Comparison of ENCODE assay signal across 30 mouse cellular contexts in genomic region chr7:18100785-18101184, GRCm38 (mm10). TPM values are rescaled to one million over a fixed set of nuclear protein-coding genes. Genes with fewer than 3 reads are reported as not detected.
DNase-seq lines count a peak whose midpoint lies in the region; TF ChIP-seq lines count a peak whose summit lies in the region.
"Had no signal": no experiment of that assay in that cellular context is flagged by ENCODE, and none has a peak within 500 bp of the region (broad histone marks: within the 10 kb centered on the region; RNA-seq: fewer than 3 reads in every experiment).

No protein-coding gene starts in this region.

- peak; percentile 36 for TF ChIP-seq RAD21 in CH12.LX (IDR thresholded peaks at IDR 0.05; ENCODE audit: low read depth, low read length)

- H3K79me2 ChIP-seq in CH12.LX (replicated peaks; ENCODE audit: control insufficient read depth, extremely low read depth, insufficient read depth, poor library complexity, severe bottlenecking): no peaks in the 10 kb centered on the region

- no peaks in the 10 kb centered on the region for H3K9me3 ChIP-seq in CH12.LX (replicated peaks; ENCODE audit: low read length)
- no peaks in the 10 kb centered on the region for H3K9me3 ChIP-seq in ES-E14 (ENCODE audit: control insufficient read depth, insufficient read depth, low read depth, low read length)
- H3K9me3 ChIP-seq: embryonic facial prominence, embryonic 15.5 days had no signal

- no peak for TF ChIP-seq POLR2A in CH12.LX (IDR thresholded peaks at IDR 0.05; ENCODE audit: low read depth, low read length)

- TF ChIP-seq CTCF in CH12.LX (conservative IDR thresholded peaks at IDR 0.05 in 1 of 2, IDR thresholded peaks at IDR 0.05 in 1 of 2; ENCODE audit: low read depth in 2 of 2, low read length in 2 of 2): peak; percentile 33 to 46; a peak in 3 of 4 replicates

- TF ChIP-seq EP300 in CH12.LX (IDR thresholded peaks at IDR 0.05; ENCODE audit: low read length): no peak

- dilution Hi-C loops in CH12.LX (cut with MboI; ENCODE audit: extremely low pct_ligation_motif_present, extremely low pct_unique_long_range_greater_than_20kb, low sequenced_read_pairs): no loop called here

- no peak overlapping the region for H3K4me3 ChIP-seq in CH12.LX (replicated peaks in 1 of 3; ENCODE audit: low read depth in 2 of 3, low read length in 2 of 3, poor library complexity in 1 of 3)
- no peak overlapping the region for H3K4me3 ChIP-seq in ES-E14 (ENCODE audit: insufficient read depth in 1 of 2, low read depth in 1 of 2, low read length in 2 of 2, poor library complexity in 1 of 2, severe bottlenecking in 1 of 2)
- H3K4me3 ChIP-seq: embryonic facial prominence, embryonic 15.5 days; erythroblast, embryonic 14.5 days; forebrain, embryonic 10.5 days; heart, embryonic 10.5 days; hindbrain, embryonic 12.5 days had no signal

- H3K27ac ChIP-seq in CH12.LX (ENCODE audit: insufficient read depth, low read depth) (no peak overlapping the region), ES-E14 (ENCODE audit: insufficient read depth, low read depth, low read length, poor library complexity, severe bottlenecking) (no peak overlapping the region)
- H3K27ac ChIP-seq: embryonic facial prominence, embryonic 15.5 days; forebrain, embryonic 10.5 days; heart, embryonic 10.5 days; hindbrain, embryonic 12.5 days; hindbrain, postnatal 0 days had no signal

- DNase-seq in 416B (ENCODE audit: low read depth) (peak; percentile 30), CH12.LX (ENCODE audit: extremely low read depth) (peak; percentile 45), ES-E14 (ENCODE audit: low read depth, low spot score) (peak; percentile 50), R1 (ENCODE audit: low read depth, low spot score) (peak; percentile 54)
- DNase-seq in embryo, embryonic 10.5 days (ENCODE audit: low spot score): no peak
- DNase-seq in c-Kit-positive CD71-positive TER-119-positive erythroid progenitor cells, embryonic 14.5 days (ENCODE audit: low spot score): no peak
- no peak for DNase-seq in urinary bladder, postnatal 4 days (ENCODE audit: low spot score in 2 of 2)
- no peak for DNase-seq in natural killer cell, adult 2 months (ENCODE audit: low spot score in 2 of 2)
- DNase-seq: adrenal gland, adult 2 months; adrenal gland, postnatal 25 days; B cell, adult 2 months; cerebellum, adult 2 months; cerebellum, postnatal 10 days; embryo, embryonic 11 days; gastrocnemius, postnatal 36 days; heart, adult 18-20 months; heart, postnatal 10 days; heart, postnatal 4 days; kidney, adult 11 months had no signal

- peaks cover 49% of the 10 kb centered on the region for H3K27me3 ChIP-seq in CH12.LX (replicated peaks)
- H3K27me3 ChIP-seq: embryonic facial prominence, embryonic 15.5 days; hindbrain, embryonic 12.5 days had no signal

- H3K4me2 ChIP-seq in CH12.LX (ENCODE audit: insufficient read depth, low read depth, poor library complexity, severe bottlenecking): no peak overlapping the region
- H3K4me2 ChIP-seq: embryonic facial prominence, embryonic 15.5 days; hindbrain, embryonic 12.5 days had no signal

- in situ Hi-C loops in CH12.LX (cut with MboI; ENCODE audit: low pct_ligation_motif_present, low pct_unique_long_range_greater_than_20kb, low sequenced_read_pairs): no loop called here
- in situ Hi-C loops in ES-E14 (cut with MboI; ENCODE audit: low sequenced_read_pairs in 2 of 2, unreplicated experiment in 2 of 2): no loop called here

- H3K9ac ChIP-seq in CH12.LX (ENCODE audit: insufficient read depth, low read depth): no peak overlapping the region
- H3K9ac ChIP-seq in ES-E14 (ENCODE audit: insufficient read depth, low read depth, low read length, poor library complexity, severe bottlenecking): no peak overlapping the region
- H3K9ac ChIP-seq: embryonic facial prominence, embryonic 15.5 days; hindbrain, embryonic 12.5 days had no signal

- H3K36me3 ChIP-seq in CH12.LX (replicated peaks in 1 of 2; ENCODE audit: control insufficient read depth in 1 of 2, insufficient read depth in 1 of 2, low read length in 1 of 2): no peaks in the 10 kb centered on the region
- no peaks in the 10 kb centered on the region for H3K36me3 ChIP-seq in ES-E14 (ENCODE audit: control insufficient read depth, insufficient read depth, low read length, poor library complexity, severe bottlenecking)
- H3K36me3 ChIP-seq: embryonic facial prominence, embryonic 15.5 days; forebrain, embryonic 10.5 days; heart, embryonic 10.5 days; hindbrain, embryonic 12.5 days had no signal

- H3K4me1 ChIP-seq in CH12.LX (ENCODE audit: control insufficient read depth in 1 of 2, insufficient read depth in 2 of 2) (no peaks in the 10 kb centered on the region), ES-E14 (ENCODE audit: control insufficient read depth in 2 of 2, insufficient read depth in 2 of 2, low read length in 2 of 2, poor library complexity in 1 of 2) (no peaks in the 10 kb centered on the region)
- H3K4me1 ChIP-seq: embryonic facial prominence, embryonic 15.5 days; forebrain, embryonic 10.5 days; heart, embryonic 10.5 days; hindbrain, embryonic 12.5 days had no signal

TF ChIP-seq in CH12.LX, 34 proteins besides CTCF, POLR2A, EP300 and RAD21:
- no peak for TF ChIP-seq MAZ (IDR thresholded peaks at IDR 0.05; ENCODE audit: low read depth, low read length)
- peak; percentile 13; the same call in 1 of the 2 replicates for TF ChIP-seq SMC3 (IDR thresholded peaks at IDR 0.05; ENCODE audit: low read depth, low read length)

TF ChIP-seq in ES-E14, 5 proteins besides CTCF, POLR2A, EP300 and RAD21:
- no peak for TF ChIP-seq HCFC1 (IDR thresholded peaks at IDR 0.05; ENCODE audit: borderline replicate concordance, insufficient read depth, low read length)
- no peak for TF ChIP-seq MAFK (IDR thresholded peaks at IDR 0.05; ENCODE audit: insufficient read depth, low read depth, low read length)
- TF ChIP-seq ZC3H11A (IDR thresholded peaks at IDR 0.05; ENCODE audit: borderline replicate concordance, low read depth, low read length): peak; percentile 41; the same call in 1 of the 2 replicates
- no peak for TF ChIP-seq ZNF384 (IDR thresholded peaks at IDR 0.05; ENCODE audit: low read depth, low read length)
- TF ChIP-seq CHD2 (IDR thresholded peaks at IDR 0.05; ENCODE audit: low read depth, low read length): no peak

RNA-seq across cellular contexts. Expression of gene Ceacam12, which starts 35.1 kb away (rescaled TPM):
- not detected in 2 replicates for total RNA-seq in CH12.LX (2012; rRNA removed)
- not detected in 2 replicates for total RNA-seq in CH12.LX (2014; rRNA removed)
- polyA plus RNA-seq in CH12.LX (2012; ENCODE audit: insufficient read length, low read depth): not detected in 2 replicates
- total RNA-seq in ES-E14 (2012; rRNA removed): not detected in 2 replicates
- total RNA-seq: adrenal gland, adult 2 months; adrenal gland, postnatal 25 days; gastrocnemius, adult 8-10 months; gastrocnemius, postnatal 36 days; heart, adult 18-20 months; heart, postnatal 10 days; heart, postnatal 4 days; hindbrain, postnatal 0 days had no signal
- polyA plus RNA-seq: adrenal gland, adult 2 months; CD4-positive, CD25-positive, alpha-beta regulatory T cell, adult 4 months; cerebellum, adult 2 months; embryonic facial prominence, embryonic 11.5 days; embryonic facial prominence, embryonic 15.5 days; erythroblast, embryonic 14.5 days; forebrain, embryonic 10.5 days; forebrain, embryonic 14.5 days; heart, embryonic 10.5 days; heart, embryonic 14.5 days; hindbrain, embryonic 12.5 days; hindbrain, postnatal 0 days had no signal

Comparison
In these comparisons a context has a peak if more than half of its experiments do, and no peak if none do; other contexts are left out.
1. DNase-seq: peak in 416B (single experiment), CH12.LX (single experiment), ES-E14 (single experiment) and R1 (single experiment); none in embryo, embryonic 10.5 days (single experiment), c-Kit-positive CD71-positive TER-119-positive erythroid progenitor cells, embryonic 14.5 days (single experiment), urinary bladder, postnatal 4 days (0 of 2) and natural killer cell, adult 2 months (0 of 2).